Mouse (Mus musculus) olfactory bulb, adult 2 months (tissue): ENCODE results near the gene Slc31a1.

ENCODE experiments used
- CTCF ChIP-seq: fragments of 200-500 bp; IDR thresholded peaks from 2 replicates; pipeline ENCODE4 v1.5.1; 2012; ENCODE audit warnings: low read depth, mild to moderate bottlenecking, low read length, moderate library complexity; ENCODE audit not compliant: insufficient read depth
- POLR2A ChIP-seq: fragments of 200-500 bp; IDR thresholded peaks from 2 replicates; pipeline ENCODE4 v1.6.1; 2012; ENCODE audit warnings: mild to moderate bottlenecking, low read depth, low read length, moderate library complexity; ENCODE audit not compliant: insufficient read depth

DNA sequence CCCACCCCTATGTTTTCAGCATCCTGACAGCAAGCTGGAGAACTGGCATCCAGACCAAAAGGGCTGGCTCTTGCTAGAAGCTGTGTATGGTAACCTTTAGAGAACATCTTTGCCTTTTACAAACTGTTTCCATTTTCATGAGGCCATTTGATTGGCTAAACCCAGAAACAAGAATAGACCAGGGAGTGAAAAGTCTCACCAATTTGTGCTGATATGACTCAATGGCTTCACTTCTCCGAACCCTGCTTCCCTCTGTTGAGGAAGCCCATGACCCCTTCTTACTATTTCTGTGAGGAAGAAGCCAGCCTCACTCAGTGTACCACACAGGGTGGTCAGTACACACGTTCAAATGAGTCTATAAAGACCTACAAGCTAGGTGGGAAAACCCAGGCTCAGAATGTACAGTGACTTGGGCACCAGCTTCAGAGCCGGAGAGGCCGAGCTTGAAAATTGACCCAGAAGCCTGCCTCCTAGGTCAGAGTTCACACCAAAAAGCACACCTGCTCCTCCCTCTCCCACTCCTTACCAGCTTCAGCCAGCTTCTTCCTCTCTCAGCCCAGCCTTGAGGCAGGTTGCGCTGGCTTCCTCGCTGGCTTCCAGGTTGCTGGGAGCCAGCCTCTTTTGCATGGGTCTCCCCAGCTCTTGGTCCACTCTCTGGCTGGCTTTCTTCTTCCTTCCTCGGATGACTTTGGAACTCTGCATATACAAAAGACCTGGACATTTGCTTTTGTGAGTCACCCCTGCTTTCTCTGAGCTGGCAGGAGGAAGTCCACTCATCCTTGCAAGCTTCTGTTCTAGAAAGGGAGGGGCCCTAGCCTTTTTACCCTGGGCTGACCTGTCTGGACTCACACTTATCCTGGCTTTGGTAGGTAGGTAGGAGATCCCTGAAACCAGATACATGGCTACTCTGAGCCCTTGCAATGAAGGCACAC is 73.7 kb downstream of the Slc31a1 start:
- TF ChIP-seq CTCF (no peak), POLR2A (no peak)
